ENCODE assay signal across 11 mouse cellular contexts in the genomic region with DNA sequence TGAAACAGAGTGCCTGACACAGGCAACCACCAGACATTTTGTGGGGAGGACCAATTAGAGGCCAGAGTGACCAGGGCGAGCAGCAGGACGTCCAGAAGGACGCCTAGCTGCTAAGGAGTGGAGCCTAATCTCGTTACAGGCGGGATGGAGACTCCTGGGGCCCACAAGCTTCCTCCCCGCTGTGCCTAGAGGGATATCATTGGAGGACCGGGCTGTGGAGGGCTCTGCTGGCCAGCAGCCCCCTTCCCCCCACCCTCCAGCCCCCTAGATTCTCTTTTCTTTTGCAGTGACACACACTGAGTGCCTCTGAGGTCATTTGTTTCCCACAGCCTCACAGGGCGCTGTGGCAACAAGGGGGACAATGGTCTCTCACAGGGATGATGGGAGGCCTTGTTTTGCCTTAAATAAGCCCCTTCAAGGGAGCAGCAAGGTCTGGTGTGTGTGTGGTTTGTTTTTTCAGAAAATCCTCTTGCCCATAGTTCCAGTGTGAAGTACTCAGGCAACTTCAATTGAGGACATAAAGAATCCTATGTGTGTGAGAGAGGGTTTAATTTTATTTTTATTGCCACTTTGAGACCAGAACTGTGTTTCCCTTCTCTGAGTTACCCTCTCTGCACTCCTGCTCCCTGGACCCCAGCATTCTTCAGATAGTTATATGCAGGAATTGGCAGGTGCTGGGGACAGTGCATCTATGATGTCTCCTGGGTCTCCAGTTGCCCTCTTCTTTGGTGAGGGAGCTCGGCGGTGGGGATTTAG.
A peak's percentile ranks its signal among the peaks of the same experiment; 100 is the strongest.
DNase-seq lines count a peak whose midpoint lies in the region; ATAC-seq and TF ChIP-seq lines count a peak whose summit lies in the region.
"Had no signal": no experiment of that assay in that cellular context is flagged by ENCODE, and none has a peak within 500 bp of the region (broad histone marks: within the 10 kb centered on the region; RNA-seq: fewer than 3 reads in every experiment).

No protein-coding gene starts in this region.

- H3K4me1 ChIP-seq in heart, embryonic 12.5 days (replicated peaks), result peaks cover 19% of the 10 kb centered on the region
- peaks cover 54% of the 10 kb centered on the region for H3K4me1 ChIP-seq in hindbrain, embryonic 10.5 days (replicated peaks)
- peaks cover 47% of the 10 kb centered on the region for H3K4me1 ChIP-seq in midbrain, embryonic 12.5 days

- no peak for DNase-seq in heart, postnatal 14 days
- peak; percentile 97 for DNase-seq in brain, embryonic 14.5 days (ENCODE audit: low read depth)
- peak; percentile 82 for DNase-seq in hindbrain, embryonic 10.5 days (ENCODE audit: low spot score)
- DNase-seq in thymus, postnatal 10 days (ENCODE audit: low spot score in 2 of 2), result no peak
- DNase-seq in layer of hippocampus, adult 18-20 months (ENCODE audit: low spot score in 2 of 2), result no peak
- no peak for DNase-seq in adipocyte (ENCODE audit: low spot score)
- DNase-seq: cerebellum, adult 8-10 months; gastrocnemius, postnatal 25 days had no signal

- no peak overlapping the region for H3K9ac ChIP-seq in heart, embryonic 12.5 days
- H3K9ac ChIP-seq in midbrain, embryonic 12.5 days (replicated peaks), result no peak overlapping the region

- TF ChIP-seq CTCF in brain, embryonic 14.5 days (IDR thresholded peaks at IDR 0.05; ENCODE audit: borderline replicate concordance, extremely low read depth, insufficient read depth, insufficient read length), result no peak

- WGBS in heart, embryonic 12.5 days, result 27% methylated on average over 10 of the region's 10 CpGs
- WGBS in hindbrain, embryonic 10.5 days, result 5% methylated on average over 10 of the region's 10 CpGs
- WGBS in midbrain, embryonic 12.5 days, result 2% methylated on average over 10 of the region's 10 CpGs

- peak overlapping the region; percentile 52; the same call in 1 of the 2 replicates for H3K27ac ChIP-seq in heart, embryonic 12.5 days (ENCODE audit: poor library complexity, severe bottlenecking)
- H3K27ac ChIP-seq in hindbrain, embryonic 10.5 days, result peak overlapping the region; percentile 89
- H3K27ac ChIP-seq in midbrain, embryonic 12.5 days (replicated peaks), result peak overlapping the region; percentile 94

- ATAC-seq in heart, embryonic 12.5 days (ENCODE audit: insufficient number of reproducible peaks, low FRiP score), result no peak
- peak; percentile 95 for ATAC-seq in midbrain, embryonic 12.5 days (ENCODE audit: low FRiP score, low read depth)

- TF ChIP-seq POLR2A in brain, embryonic 14.5 days (IDR thresholded peaks at IDR 0.05; ENCODE audit: borderline replicate concordance, extremely low read depth, insufficient read depth, insufficient read length, poor library complexity, severe bottlenecking), result no peak

- no peaks in the 10 kb centered on the region for H3K36me3 ChIP-seq in heart, embryonic 12.5 days
- H3K36me3 ChIP-seq in hindbrain, embryonic 10.5 days, result no peaks in the 10 kb centered on the region
- H3K36me3 ChIP-seq in midbrain, embryonic 12.5 days, result no peaks in the 10 kb centered on the region

- H3K4me2 ChIP-seq in heart, embryonic 12.5 days, result no peak overlapping the region
- H3K4me2 ChIP-seq in midbrain, embryonic 12.5 days (replicated peaks), result no peak overlapping the region; the same call in 1 of the 2 replicates

- H3K27me3 ChIP-seq in heart, embryonic 12.5 days (replicated peaks), result no peaks in the 10 kb centered on the region
- H3K27me3 ChIP-seq in hindbrain, embryonic 10.5 days (ENCODE audit: insufficient read depth, poor library complexity, severe bottlenecking), result no peaks in the 10 kb centered on the region
- no peaks in the 10 kb centered on the region for H3K27me3 ChIP-seq in midbrain, embryonic 12.5 days

- no peak overlapping the region for H3K4me3 ChIP-seq in heart, embryonic 12.5 days
- H3K4me3 ChIP-seq in hindbrain, embryonic 10.5 days, result no peak overlapping the region
- H3K4me3 ChIP-seq in midbrain, embryonic 12.5 days, result no peak overlapping the region
- H3K4me3 ChIP-seq: megakaryocyte, embryonic 14.5 days had no signal

- H3K9me3 ChIP-seq in heart, embryonic 12.5 days (replicated peaks), result no peaks in the 10 kb centered on the region
- H3K9me3 ChIP-seq in hindbrain, embryonic 10.5 days, result no peaks in the 10 kb centered on the region
- H3K9me3 ChIP-seq in midbrain, embryonic 12.5 days, result no peaks in the 10 kb centered on the region
- H3K9me3 ChIP-seq: megakaryocyte, embryonic 14.5 days had no signal

- intact Hi-C loops in heart, postnatal 14 days (cut with DNase I), result no loop called here

Comparison
In these comparisons a context has a peak if more than half of its experiments do, and no peak if none do; other contexts are left out.
1. DNase-seq: peak in brain, embryonic 14.5 days (single experiment) and hindbrain, embryonic 10.5 days (single experiment); none in heart, postnatal 14 days (0 of 2), thymus, postnatal 10 days (0 of 2), layer of hippocampus, adult 18-20 months (0 of 2) and adipocyte (single experiment).
2. Peak in every context shown above with its lines, with median percentiles within 50 percentile points of each other: H3K27ac ChIP-seq.